Mouse (Mus musculus) T-helper 2 cell (primary cell): ENCODE measurements around the gene Btn1a1.

Experiments
- in situ Hi-C: fragments of 300-600 bp; cut with MboI, MseI; formaldehyde crosslinking; loops from one replicate; pipeline ENCODE4 v1.15.1; 2025; ENCODE audit warnings: high pct_unique_total_duplicates

The Btn1a1 gene

DNA sequence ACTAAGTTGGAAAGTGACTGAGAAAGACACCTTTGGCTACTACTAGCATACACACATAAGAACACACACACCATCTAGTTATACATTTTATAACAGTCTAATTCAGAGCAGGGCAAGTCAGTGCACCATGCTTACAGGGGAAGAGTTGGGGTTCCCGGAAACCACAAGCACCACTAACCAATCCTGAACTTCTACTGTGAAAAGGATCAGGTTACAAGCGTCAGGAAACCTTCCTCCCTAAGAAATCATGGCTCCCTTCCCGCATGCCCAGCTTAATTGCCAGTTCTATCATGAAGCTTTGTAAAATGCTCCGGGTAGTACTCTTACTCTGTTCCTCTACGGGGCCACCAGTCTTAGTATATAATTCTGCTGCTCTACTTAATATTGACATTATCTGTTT is 19.6 kb upstream of the Btn1a1 start:
- in situ Hi-C loops, result no loop called here

DNA sequence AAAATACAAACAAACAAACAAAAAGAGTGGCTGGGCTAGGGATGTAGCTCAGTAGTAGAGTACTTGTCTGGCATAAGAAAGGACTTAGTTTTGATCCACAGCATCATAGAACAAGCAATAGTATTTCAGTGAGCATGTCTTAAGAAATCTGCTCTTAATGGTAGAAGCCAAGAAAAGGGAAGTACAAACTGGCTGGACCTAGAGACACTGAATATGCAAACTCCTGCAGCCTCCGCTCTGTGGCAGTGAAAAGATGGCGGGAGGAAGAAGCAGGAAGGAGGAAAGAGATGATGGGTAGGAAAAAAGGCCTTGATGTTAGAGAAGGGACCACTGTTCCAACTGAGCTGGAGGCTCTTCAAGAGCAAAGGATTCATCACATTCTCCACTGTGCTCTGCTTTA is 17.5 kb upstream of the Btn1a1 start:
- in situ Hi-C loops, result no loop called here

DNA sequence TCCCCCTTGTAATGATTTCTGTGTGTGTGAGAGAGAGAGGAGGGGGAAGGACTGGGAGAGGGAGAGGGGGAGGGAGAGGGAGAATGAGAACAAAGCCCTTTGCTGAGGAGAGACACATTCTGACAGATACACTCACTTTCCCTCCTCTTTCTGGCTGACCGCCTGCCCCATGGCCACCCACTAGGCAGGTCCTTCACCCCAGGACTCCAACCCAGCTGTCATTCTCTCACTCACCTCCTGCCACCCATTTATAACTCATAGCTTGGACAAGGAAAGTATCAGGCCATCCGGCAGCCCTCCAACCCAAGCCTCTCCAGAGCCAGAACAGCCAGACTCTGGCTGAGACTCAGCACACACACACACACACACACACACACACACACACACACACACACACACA is 10.0 kb upstream of the Btn1a1 start:
- in situ Hi-C loops, result no loop called here

DNA sequence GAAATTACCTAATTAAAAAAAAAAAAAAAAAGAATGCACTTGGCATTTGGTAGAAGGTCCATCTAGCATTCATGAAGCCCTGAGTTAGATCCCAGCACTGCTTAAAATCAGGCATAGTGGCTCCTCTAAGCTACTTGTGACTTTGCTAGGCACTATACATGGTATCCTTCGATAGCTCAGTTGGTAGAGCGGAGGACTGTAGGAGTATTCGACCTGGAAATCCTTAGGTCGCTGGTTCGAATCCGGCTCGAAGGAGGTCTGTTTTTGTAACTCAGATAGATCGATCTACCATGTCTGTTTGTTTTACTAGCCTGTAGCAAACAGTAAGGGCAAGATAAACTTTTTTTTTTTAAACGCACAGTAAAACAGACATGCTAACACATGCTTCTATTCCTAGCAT is 1.2 kb upstream of the Btn1a1 start:
- in situ Hi-C loops, result no loop called here

DNA sequence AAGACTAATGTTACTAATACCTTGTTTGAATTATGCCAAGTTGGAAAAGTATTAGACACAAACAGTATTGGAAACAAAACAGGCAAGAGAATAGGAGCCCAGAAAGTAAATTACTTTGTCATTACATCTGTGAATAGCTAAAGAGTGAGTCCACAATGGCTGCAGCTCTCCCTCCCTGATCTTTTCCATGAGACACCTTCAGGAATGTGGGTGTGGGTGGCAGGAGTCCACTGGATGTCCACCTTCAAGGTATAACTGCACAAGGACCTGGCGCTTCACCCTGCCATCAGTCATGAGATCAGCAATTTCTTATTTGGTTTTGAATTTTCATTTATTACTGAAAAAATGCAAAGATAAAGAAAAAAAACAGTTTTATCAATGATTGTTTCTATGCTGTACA is 605 bp upstream of the Btn1a1 start:
- in situ Hi-C loops, result no loop called here

DNA sequence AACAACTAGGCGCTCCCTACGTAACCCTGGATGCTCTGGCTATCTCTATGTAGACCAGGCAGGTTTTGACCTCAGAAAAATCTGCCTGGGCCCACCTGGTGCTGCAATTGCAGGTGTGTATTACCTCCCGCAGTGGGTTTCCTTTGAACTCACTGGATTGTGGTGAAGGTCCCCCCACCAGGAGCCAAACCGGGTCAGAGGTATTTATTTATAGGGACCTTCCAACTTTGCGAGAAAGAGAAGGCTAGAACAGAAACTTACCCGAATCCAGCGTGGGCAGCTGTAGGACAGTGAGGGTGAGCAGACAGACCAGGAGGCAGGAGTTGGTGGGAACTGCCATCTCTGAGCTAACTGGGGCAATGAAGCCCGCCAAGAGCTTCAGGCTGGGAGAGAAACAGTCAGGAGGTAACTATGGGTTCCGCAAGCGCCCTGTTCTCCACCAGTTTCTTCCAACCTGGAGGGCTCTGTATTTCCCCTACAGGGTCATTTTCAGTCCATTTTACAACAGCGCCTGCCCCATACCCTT is 797 bp downstream of the Btn1a1 start:
- in situ Hi-C loops, result no loop called here

DNA sequence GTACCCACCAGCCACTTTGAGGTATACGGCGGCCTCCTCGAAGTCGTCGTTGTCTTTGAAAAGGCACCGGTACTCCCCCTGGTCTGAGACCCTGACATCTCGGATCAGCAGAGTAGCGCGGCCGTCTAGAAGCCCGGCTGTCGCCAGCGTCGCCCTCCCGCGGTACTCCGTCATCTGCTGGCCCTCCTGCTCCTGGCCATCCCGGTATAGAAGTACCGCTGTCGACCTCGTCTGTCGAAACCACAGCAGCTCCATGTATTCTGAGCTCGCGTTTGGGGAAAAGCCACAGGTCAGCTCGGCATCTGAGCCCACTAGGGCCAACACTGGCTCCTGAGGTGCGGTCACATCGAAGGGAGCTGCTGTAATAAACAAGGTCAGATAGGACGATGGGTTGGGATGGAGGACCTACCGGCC is 1.5 kb downstream of the Btn1a1 start:
- in situ Hi-C loops, result no loop called here

DNA sequence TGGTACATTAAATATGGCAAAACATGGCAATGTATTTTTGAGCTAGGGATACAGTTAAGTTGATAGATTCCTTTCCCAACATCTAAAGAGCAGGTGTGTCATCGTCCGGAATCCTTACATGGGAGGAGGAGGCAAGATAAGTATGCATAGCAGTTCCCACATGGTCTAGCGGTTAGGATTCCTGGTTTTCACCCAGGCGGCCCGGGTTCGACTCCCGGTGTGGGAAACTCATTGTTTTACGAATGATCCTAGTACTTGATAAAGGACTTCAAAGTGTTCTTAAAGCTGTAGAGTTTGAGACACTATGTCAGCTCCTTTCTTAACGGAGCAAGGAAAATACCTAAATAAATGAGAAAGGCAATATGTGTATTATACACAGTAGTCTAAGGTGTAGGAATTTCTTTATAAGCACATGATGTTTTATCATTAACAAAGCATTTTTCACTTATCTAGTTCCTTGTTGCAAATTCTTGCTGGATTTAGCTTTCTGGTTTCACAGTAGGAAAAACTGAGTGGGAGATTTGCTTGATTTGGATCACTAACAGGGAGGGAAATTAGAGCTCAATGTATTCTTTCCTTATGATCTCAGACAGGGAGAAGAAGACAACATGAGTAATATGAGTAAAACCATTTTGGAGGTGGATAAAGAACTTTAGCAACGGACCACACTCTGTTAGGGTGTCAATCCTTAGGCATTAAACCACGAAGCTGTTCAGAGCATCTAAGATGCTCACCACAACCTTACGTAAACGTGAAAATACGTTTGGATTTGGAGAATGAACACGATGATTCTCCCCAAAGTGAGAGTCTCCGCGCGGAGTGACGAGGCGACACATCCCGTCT is 2.1 kb downstream of the Btn1a1 start:
- in situ Hi-C loops, result no loop called here

DNA sequence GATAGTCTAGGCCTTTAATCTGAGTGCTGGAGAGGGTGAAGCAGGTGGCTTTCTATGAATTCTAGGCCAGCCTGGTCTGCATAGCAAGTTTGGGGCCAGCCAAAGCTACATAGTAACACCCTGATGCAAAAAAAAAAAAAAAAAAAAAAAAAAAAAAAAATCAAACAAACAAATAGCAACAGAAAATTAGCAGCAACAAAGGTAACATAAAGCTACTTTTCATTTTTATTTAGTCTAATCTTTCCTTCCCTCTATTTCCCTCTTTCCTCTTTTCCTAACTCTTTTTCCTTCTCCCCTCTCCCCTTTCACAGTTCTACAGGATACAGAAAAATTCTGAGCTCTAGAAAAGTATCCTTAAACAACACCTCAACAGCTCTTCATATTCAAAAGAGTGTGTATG is 3.0 kb downstream of the Btn1a1 start:
- in situ Hi-C loops, result no loop called here

DNA sequence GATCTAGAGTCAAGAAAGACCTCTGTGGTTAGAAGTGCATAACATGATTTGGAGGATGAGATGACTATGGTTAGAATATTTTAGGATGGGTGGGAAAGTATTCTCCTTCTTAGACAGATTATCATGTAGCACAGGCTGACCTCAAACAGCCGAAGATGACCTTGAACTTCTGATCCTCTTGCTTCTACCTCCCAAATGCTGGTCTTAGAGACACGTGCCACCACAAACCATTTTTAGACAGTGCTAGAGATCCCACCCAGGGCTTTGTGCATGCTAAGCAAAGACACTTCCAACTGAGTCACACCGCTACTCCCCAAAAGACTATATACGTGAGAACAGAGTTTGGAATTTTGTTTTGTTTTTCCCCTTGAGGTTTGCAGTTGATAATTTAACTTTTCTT is 3.6 kb downstream of the Btn1a1 start:
- in situ Hi-C loops, result no loop called here

DNA sequence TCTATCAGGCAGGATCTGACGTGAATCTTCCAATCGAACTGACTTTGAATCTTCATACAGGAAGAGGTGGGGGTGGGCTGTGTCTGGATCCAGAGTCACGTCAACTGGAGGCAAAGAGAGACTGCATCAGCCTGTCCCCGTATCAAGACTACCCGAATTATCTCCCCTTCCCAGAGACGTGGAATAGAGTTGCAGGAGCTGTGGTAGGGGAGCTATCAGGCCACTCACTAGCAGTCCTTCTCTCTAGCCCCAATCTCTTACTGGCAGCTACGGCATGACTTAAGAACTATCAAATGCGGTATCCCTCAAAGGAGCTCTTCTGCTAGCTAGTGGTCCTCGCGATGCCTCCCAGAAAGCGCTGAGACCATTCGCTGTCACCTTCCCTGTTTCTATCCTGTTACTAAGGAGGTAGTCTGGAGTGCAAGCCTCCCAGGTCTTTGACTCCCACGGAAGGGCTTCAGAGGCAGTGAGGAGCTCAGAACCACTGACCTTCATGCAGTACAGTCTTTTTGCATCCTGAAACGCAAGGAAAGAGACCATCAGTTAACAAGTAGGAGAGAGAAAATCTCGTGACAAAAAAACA is 6.3 kb downstream of the Btn1a1 start:
- in situ Hi-C loops, result no loop called here

DNA sequence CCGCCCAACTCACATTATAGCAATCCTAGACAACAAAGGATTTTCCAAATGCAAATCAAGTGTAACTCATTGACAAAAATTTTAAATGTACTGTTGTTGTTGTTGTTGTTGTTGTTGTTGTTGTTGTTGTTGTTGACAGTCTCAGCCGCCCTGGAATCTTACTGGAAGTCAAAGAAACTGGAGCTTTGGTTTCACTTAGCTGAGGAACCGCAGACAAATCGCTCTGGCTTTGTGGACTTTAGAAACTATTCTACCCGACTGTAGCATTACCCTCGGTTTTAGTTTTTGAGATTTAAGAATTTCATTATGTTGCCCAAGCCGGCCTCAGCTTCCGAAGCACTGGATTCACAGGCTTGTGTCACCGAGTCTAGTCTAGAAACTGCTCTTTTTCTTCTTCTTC is 11.8 kb downstream of the Btn1a1 start:
- in situ Hi-C loops, result no loop called here

DNA sequence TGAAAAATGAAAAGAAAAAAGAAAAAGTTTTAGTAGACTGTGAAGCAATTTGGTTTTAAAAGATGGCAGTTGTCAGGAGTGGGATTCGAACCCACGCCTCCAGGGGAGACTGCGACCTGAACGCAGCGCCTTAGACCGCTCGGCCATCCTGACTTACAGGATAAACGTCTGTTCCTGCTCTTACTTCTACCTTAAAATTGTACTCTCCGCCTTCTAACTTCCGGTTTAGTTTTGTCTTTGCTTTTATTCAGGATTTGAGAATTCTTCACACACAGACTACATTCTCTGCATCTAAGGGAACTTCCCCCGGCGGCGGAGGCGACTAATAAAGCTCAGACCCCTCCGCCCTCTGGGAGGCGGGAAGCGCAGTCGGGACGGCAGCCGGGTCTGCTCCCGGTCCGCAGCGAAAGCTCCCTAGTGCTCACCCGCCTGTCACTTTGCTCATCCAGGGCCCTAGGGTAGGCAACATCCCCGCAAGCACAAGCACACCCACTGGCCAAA is 12.3 kb downstream of the Btn1a1 start:
- in situ Hi-C loops, result no loop called here

DNA sequence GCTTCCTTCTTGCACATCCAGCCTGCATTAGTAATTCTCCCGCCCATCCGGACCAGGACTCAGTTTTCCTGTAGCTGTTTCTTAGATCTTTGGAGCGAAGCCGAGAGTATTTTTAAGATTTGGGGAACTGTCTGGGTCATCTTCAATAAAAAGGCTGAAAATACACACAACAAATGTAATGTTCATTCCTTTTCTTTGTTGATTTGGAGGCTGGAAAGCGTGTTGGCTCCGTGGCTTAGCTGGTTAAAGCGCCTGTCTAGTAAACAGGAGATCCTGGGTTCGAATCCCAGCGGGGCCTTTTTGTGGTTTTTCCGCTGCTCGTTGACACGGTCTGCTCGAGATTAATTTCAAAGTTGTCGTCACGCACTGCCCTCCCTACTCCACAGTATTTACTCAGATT is 15.3 kb downstream of the Btn1a1 start:
- in situ Hi-C loops, result no loop called here

DNA sequence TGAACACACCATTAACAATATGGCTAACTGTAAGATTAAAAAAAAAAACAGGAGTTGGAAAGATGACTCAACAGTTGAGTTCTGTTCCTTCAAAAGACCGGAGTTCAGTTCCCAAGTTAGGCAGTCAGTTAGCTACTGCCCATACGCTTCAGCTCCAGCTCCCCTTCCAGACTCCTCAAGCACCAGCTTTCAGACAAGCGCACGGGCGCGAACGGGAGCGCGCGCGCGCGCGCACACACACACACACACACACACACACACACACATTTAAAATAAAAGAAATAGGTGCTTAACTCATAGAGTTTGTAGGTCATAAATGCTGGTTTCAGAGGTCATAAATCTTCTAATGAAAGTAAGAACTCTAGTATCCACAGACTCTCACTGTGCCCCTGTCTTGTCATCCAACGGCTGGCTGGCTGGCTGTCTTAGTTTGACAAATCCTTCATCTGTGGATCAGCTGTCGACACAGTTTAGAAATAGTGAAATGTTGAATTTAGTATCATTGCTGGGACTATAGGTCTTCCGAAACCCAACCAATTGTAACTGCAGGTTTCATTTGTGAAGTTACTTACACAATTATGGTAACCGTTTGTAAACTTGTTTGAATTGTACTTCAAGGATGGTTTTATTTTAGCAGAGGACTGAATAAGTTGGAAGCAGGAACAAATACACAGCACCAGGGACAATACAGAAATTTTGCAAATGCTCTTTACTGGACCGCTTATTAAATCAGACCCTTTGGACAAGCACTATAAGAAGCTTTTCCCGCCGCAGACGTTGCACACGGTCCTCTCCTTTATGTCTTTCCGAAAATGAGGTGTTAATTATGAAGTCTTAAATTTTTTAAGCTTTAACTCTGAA is 16.2 kb downstream of the Btn1a1 start:
- in situ Hi-C loops, result loop anchor here (5.0 to 25.0 kb wide), 2 partner anchors 1422 to 1737 kb away; partner anchors contain the start of genes Hist1h2ai, Hist1h2bl, Hist1h2bm and Hist1h3h

DNA sequence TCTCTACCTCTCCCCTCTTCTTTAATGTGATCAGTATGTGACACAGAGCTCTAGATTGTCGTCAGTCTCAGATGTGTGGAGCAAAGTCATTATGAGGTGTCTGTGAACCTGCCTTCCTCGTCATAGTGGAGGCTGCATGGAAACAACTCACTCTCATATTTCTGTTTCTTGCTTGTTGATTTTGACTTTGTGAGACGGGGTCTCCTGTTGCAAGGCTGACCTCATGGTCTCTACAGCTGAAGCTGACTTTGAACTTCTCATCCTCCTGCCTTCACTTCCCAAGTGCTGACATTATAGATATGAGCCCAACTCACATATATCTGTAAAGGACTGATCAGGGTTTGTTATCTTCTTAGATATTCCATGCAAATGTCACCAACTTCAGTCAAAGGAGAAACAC is 16.9 kb downstream of the Btn1a1 start:
- in situ Hi-C loops, result loop anchor here (5.0 to 25.0 kb wide), 2 partner anchors 1421 to 1736 kb away; partner anchors contain the start of genes Hist1h2ai, Hist1h2bl, Hist1h2bm and Hist1h3h

DNA sequence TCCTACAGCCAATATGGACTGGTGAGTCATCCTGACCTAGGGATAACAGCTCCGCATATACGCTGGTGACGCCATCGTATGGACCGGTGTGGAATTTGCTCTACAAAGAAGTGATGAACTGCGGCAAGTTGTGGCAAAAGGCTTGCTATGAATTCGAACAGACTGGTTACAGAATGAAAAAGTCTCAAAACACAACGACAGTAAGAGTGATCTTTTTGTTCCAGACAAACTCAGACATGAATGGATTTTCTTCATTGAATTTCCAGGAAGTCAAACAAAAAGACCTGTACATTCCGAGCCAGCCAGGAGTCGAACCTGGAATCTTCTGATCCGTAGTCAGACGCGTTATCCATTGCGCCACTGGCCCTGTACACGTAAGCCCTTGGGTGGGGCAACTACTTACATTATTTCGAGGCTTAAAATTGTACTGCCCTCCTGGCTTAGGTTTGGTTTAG is 19.2 kb downstream of the Btn1a1 start:
- in situ Hi-C loops, result loop anchor here (5.0 to 25.0 kb wide), 2 partner anchors 1419 to 1734 kb away; partner anchors contain the start of genes Hist1h2ai, Hist1h2bl, Hist1h2bm and Hist1h3h

DNA sequence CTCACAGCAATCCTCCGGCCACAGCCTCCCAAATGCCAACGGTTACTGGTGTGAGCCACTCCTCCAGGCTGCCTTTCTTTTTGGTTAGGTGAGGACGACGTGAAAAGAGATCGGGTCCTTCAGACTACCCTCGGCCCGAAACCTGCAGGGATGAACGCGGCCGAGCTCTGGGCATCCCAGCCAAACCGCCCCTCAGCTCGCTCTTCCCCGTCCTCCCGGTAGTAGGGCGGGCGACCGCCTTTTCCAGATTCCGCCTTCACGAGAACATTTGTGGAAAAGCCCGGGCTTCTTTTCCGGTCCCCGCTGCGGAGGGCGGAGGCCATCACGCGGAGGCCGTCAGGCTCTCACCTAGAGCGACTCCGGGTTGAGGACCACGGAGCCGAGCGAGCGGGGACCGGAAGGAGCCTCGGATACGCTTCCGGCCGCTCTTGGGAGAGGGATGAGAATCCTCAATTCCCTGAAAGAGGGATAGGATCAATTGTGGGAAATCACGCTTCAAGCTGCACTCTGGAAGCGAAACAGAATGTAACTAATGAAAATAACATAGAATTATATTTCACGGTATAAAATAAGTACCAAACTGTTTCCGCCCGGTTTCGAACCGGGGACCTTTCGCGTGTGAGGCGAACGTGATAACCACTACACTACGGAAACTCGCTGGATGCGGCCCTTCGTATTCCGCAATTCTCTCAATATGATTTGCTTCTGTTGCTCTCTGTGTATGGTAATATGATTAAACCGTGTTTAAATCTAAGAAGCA is 20.0 kb downstream of the Btn1a1 start:
- in situ Hi-C loops, result loop anchor here (5.0 to 25.0 kb wide), 2 partner anchors 1418 to 1733 kb away; partner anchors contain the start of genes Hist1h2ai, Hist1h2bl, Hist1h2bm and Hist1h3h

DNA sequence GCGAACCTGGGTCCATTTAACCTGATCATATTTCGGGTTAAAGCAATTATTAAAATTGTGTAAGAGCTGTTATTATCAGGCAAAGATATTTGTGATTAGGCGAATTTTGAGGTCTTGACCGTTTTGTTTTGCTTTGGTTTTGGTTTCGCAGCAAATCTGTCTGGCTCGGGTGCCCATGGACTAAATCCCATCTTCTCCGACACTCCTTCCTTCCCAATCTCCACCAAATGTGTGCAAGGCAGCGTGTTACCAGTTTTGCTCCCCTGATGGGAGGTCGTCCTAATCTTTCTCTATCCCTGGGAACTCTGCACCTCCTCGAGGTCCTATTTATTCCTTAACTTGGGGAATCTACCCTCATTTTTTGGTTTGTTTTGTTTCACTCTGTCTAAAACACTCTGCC is 20.5 kb downstream of the Btn1a1 start:
- in situ Hi-C loops, result loop anchor here (5.0 to 25.0 kb wide), 2 partner anchors 1418 to 1733 kb away; partner anchors contain the start of genes Hist1h2ai, Hist1h2bl, Hist1h2bm and Hist1h3h

DNA sequence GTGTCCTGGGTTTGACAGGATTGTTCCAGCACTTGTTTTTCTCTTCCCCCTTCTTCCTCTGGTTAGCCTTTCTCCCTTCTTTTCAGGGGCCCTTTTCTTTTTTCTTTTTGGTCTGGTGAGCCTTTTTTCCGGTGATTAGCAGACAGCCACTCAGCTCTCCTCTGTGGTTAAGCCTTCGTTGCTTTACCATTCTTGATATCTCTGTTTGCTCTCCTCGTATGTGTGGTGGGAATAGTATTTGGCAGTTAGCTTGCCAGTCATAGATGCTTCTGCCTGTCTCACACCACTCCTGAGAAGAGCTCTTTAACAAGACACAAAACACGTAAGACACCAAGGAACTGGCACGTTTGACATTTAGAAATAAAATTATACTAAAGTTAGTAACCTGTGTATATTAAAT is 21.2 kb downstream of the Btn1a1 start:
- in situ Hi-C loops, result loop anchor here (25.0 kb wide), 1 partner anchor 1732 kb away; the partner anchor contains the start of genes Hist1h2ai, Hist1h2bl, Hist1h2bm and Hist1h3h
